Mouse (Mus musculus) stomach, embryonic 14.5 days (tissue): Measurements from ENCODE around the gene Gm17124. TPM values are rescaled to one million over a fixed set of nuclear protein-coding genes. Genes with fewer than 3 reads are reported as not detected.
"Not testable (repeated sequence)": the region's sequence is repeated elsewhere in the genome, so short reads cannot be mapped to it uniquely, and the experiment has no call there.

Experiments used
- ATAC-seq: fragments of 200-750 bp; cut with Nextera tagmentation; 2 replicates; pipeline ENCODE4 v1.8.0; 2017; ENCODE audit warnings: low read depth, moderate TSS enrichment; ENCODE audit not compliant: insufficient number of reproducible peaks, insufficient read depth, low FRiP score
- H3K27ac ChIP-seq: fragments of 300-500 bp; sonication (generic); 2 replicates; pipeline ENCODE4 v1.5.1; 2014; ENCODE audit warnings: mild to moderate bottlenecking, low read length, moderate library complexity, mixed read lengths
- H3K27me3 ChIP-seq: fragments of 300-500 bp; sonication (generic); 2 replicates; pipeline ENCODE4 v1.6.1; 2014; ENCODE audit warnings: low read length, control low read depth, mixed read lengths; ENCODE audit not compliant: control insufficient read depth, insufficient read depth
- H3K36me3 ChIP-seq: fragments of 300-500 bp; sonication (generic); 2 replicates; pipeline ENCODE4 v1.6.1; 2014; ENCODE audit warnings: mild to moderate bottlenecking, control low read depth, low read length, moderate library complexity, mixed read lengths; ENCODE audit not compliant: control insufficient read depth, insufficient read depth
- H3K4me1 ChIP-seq: fragments of 300-500 bp; sonication (generic); 2 replicates; pipeline ENCODE4 v1.6.1; 2014; ENCODE audit warnings: low read length, control low read depth, mixed read lengths; ENCODE audit not compliant: control insufficient read depth, insufficient read depth
- H3K4me2 ChIP-seq: fragments of 300-500 bp; sonication (generic); replicated peaks from 2 replicates; pipeline ENCODE4 v1.6.1; 2014; ENCODE audit warnings: low read depth, low read length, control low read depth
- H3K4me3 ChIP-seq: fragments of 300-500 bp; sonication (generic); 2 replicates; pipeline ENCODE4 v1.5.1; 2014; ENCODE audit warnings: low read depth, low read length, control low read depth
- H3K9ac ChIP-seq: fragments of 300-500 bp; sonication (generic); replicated peaks from 2 replicates; pipeline ENCODE4 v1.6.1; 2014; ENCODE audit warnings: low read depth, mild to moderate bottlenecking, control low read depth, low read length, moderate library complexity, mixed read lengths
- H3K9me3 ChIP-seq: fragments of 300-500 bp; sonication (generic); 2 replicates; pipeline ENCODE4 v1.6.1; 2016; ENCODE audit warnings: low read depth, low read length, control low read depth; ENCODE audit not compliant: control insufficient read depth
- WGBS: fragments of 180-500 bp; shearing (Covaris S2); extraction: QIAGEN DNeasy Blood & Tissue Kit; methylation state at CpG from one replicate; pipeline ENCODE4 v1.1.7; 2014; 5-methylcytosine and 5-hydroxymethylcytosine counted together
- microRNA-seq: library from miRNA; unstranded; fragments of <30 nt; microRNA quantifications from one replicate; pipeline ENCODE4, GENCODE M21; 2016
- polyA plus RNA-seq: library from polyadenylated mRNA; unstranded; fragments of >200 nt; fragmentation: Nextera tagmentation; extraction: Ambion mirVana; gene quantifications from 2 replicates; pipeline ENCODE4 v1.2.1, GENCODE M21; 2014

The Gm17124 gene
- polyA plus RNA-seq, result not detected in 2 replicates

DNA sequence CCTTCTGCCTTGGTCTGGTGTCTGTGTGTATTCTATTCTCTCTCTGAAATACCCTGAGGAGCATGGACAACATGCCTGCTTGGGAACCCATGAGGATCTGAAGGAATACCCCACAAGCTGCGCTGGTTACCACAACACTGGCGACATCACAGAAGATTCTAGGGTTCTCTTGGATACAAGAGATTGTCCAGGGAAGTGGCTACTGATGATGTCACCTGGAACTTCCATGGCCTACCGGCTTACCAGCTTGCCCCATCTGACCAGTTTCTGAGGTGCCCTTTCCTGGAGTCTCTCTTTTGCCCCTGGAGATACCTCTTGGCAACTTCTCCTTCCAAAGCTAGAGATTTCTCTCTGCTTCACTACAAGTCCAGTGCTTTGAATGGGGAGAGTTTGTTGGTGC is at the start of gene Gm17124:
Gene Gm17124, minus strand, starts transcription at position 101 of the 400 bp plus-strand sequence.
- not testable (repeated sequence) for H3K9ac ChIP-seq, H3K27me3 ChIP-seq, H3K4me2 ChIP-seq, H3K4me1 ChIP-seq, H3K9me3 ChIP-seq, H3K4me3 ChIP-seq, ATAC-seq, H3K27ac ChIP-seq, H3K36me3 ChIP-seq
- WGBS, result no CpG with 5 or more reads among the region's 3 CpGs

- not testable (repeated sequence) for H3K4me3 ChIP-seq, H3K27ac ChIP-seq, H3K27me3 ChIP-seq, H3K4me1 ChIP-seq, H3K4me2 ChIP-seq, H3K9ac ChIP-seq, H3K9me3 ChIP-seq, ATAC-seq, H3K36me3 ChIP-seq
- no CpG with 5 or more reads among the region's 2 CpGs for WGBS
Observed at GRCm38 (mm10) chr14:42641817-42642216, 42.1 kb upstream of the Gm17124 start, which contains the start of gene Gm3633. Gene Gm3633, minus strand, starts transcription at chr14:42641917.

Small RNAs within 50 kb of the gene (microRNA-seq; reads per million reads assigned to microRNA genes)
- not detected for gene Gm23620
- not detected for gene Gm25228

Other genes starting within 250 kb of the Gm17124 start
- gene Gm8005, start 160.2 kb downstream of the Gm17124 start, polyA plus RNA-seq, result not detected in 2 replicates
- not detected in 2 replicates for gene Gm8011, start 136.0 kb downstream of the Gm17124 start, polyA plus RNA-seq
- gene Gm8020, start 97.5 kb downstream of the Gm17124 start, polyA plus RNA-seq, result not detected in 2 replicates
- not detected in 2 replicates for gene Gm8024, start 75.6 kb downstream of the Gm17124 start, polyA plus RNA-seq
- gene Gm3633, start 42.0 kb upstream of the Gm17124 start, polyA plus RNA-seq, result not detected in 2 replicates
- gene Gm10378, start 56.1 kb upstream of the Gm17124 start, polyA plus RNA-seq, result not detected in 2 replicates
- not detected in 2 replicates for gene Gm3015, start 168.9 kb upstream of the Gm17124 start, polyA plus RNA-seq
- not detected in 2 replicates for gene Gm10377, start 198.1 kb upstream of the Gm17124 start, polyA plus RNA-seq